Mouse (Mus musculus) left cerebral cortex, postnatal 25 days (tissue): ENCODE results near the gene Mthfd1. TPM values are rescaled to one million over a fixed set of nuclear protein-coding genes. Genes with fewer than 3 reads are reported as not detected.

ENCODE experiments used
- DNase-seq, 2 experiments: peaks; one replicate each; pipeline ENCODE4 v3.0.0; 2022; ENCODE audit warnings: low spot score in 2 of 2, mixed read lengths in 1 of 2
- intact Hi-C: fragments of 180-260 bp; cut with DNase I; formaldehyde crosslinking; loops from one replicate; pipeline ENCODE4 v1.15.1; 2025
- total RNA-seq, 2 experiments: library from RNA; stranded (reverse); gene quantifications; 2 replicates each; pipeline ENCODE4 v1.2.3; 2021

Gene Mthfd1
- total RNA-seq, 2 experiments from 2014 or later, result 34.4 to 36.1 TPM

- intact Hi-C loops, result no loop called here
- no peak for DNase-seq
Measured at GRCm38 (mm10) chr12:76290271-76290670, 35.2 kb downstream of the Mthfd1 start.

GRCm38 (mm10) chr12:76293192-76293591 lies 38.1 kb downstream of the Mthfd1 start:
- DNase-seq, result peak; percentile 55 to 67
- intact Hi-C loops, result loop anchor here (2.0 kb wide), 1 partner anchor 48 kb away; no protein-coding TSS in a partner anchor

- DNase-seq, result no peak
- intact Hi-C loops, result no loop called here
Measured at GRCm38 (mm10) chr12:76297830-76298229, 42.7 kb downstream of the Mthfd1 start.

- intact Hi-C loops, result no loop called here
- no peak for DNase-seq
Measured at GRCm38 (mm10) chr12:76299361-76299906, 44.3 kb downstream of the Mthfd1 start.

GRCm38 (mm10) chr12:76300367-76300766 lies 45.3 kb downstream of the Mthfd1 start:
- DNase-seq, result peak in 1 of 2 experiments; percentile 63
- intact Hi-C loops, result no loop called here

- DNase-seq, result peak in 1 of 2 experiments; percentile 33
- intact Hi-C loops, result loop anchor here (2.0 kb wide), 1 partner anchor 21 kb away; no protein-coding TSS in a partner anchor
Measured at GRCm38 (mm10) chr12:76303474-76303873, 48.4 kb downstream of the Mthfd1 start.

GRCm38 (mm10) chr12:76304199-76304598 lies 49.1 kb downstream of the Mthfd1 start:
- intact Hi-C loops, result no loop called here
- no peak for DNase-seq

GRCm38 (mm10) chr12:76305107-76305506 lies 50.0 kb downstream of the Mthfd1 start:
- no peak for DNase-seq
- intact Hi-C loops, result no loop called here

- no peak for DNase-seq
- intact Hi-C loops, result no loop called here
Measured at GRCm38 (mm10) chr12:76306852-76307561, 51.9 kb downstream of the Mthfd1 start.

- DNase-seq, result peak in 1 of 2 experiments; percentile 95
- intact Hi-C loops, result loop anchor here (2.0 kb wide), 1 partner anchor 17 kb away; the partner anchor contains the start of gene Akap5
Measured at GRCm38 (mm10) chr12:76307964-76308363, 52.9 kb downstream of the Mthfd1 start.

- DNase-seq, result no peak
- intact Hi-C loops, result loop anchor here (2.0 kb wide), 1 partner anchor 16 kb away; the partner anchor contains the start of gene Akap5
Measured at GRCm38 (mm10) chr12:76308436-76308835, 53.3 kb downstream of the Mthfd1 start.

- intact Hi-C loops, result no loop called here
- no peak for DNase-seq
Measured at GRCm38 (mm10) chr12:76310007-76310406, 54.9 kb downstream of the Mthfd1 start.

GRCm38 (mm10) chr12:76310633-76311032 lies 55.5 kb downstream of the Mthfd1 start:
- intact Hi-C loops, result no loop called here
- no peak for DNase-seq

GRCm38 (mm10) chr12:76311227-76311626 lies 56.1 kb downstream of the Mthfd1 start:
- no peak for DNase-seq
- intact Hi-C loops, result no loop called here

- no peak for DNase-seq
- intact Hi-C loops, result no loop called here
Measured at GRCm38 (mm10) chr12:76311951-76312350, 56.9 kb downstream of the Mthfd1 start.

- peak in 1 of 2 experiments; percentile 47 for DNase-seq
- intact Hi-C loops, result no loop called here
Measured at GRCm38 (mm10) chr12:76318282-76319212, 63.4 kb downstream of the Mthfd1 start.

- intact Hi-C loops, result loop anchor here (2.0 to 5.0 kb wide), 2 partner anchors 16 to 43 kb away; no protein-coding TSS in a partner anchor
- DNase-seq, result peak; percentile 67 to 77
Measured at GRCm38 (mm10) chr12:76324679-76325431, 69.8 kb downstream of the Mthfd1 start, which contains the start of gene Akap5. Gene Akap5 (plus strand): TSS chr12:76324891.

- DNase-seq, result peak; percentile 67 to 87
- intact Hi-C loops, result loop anchor here (5.0 kb wide), 1 partner anchor 44 kb away; no protein-coding TSS in a partner anchor
Measured at GRCm38 (mm10) chr12:76326437-76327220, 71.5 kb downstream of the Mthfd1 start.
